Mouse (Mus musculus) thymus, postnatal 36 days (tissue): ENCODE measurements around the gene P2ry14.
A peak's percentile ranks its signal among the peaks of the same experiment; 100 is the strongest.

Experiments used
- DNase-seq, 2 experiments: peaks; one replicate each; pipeline ENCODE4 v3.0.0; 2022; ENCODE audit warnings: mixed read lengths in 2 of 2

Gene P2ry14

DNA sequence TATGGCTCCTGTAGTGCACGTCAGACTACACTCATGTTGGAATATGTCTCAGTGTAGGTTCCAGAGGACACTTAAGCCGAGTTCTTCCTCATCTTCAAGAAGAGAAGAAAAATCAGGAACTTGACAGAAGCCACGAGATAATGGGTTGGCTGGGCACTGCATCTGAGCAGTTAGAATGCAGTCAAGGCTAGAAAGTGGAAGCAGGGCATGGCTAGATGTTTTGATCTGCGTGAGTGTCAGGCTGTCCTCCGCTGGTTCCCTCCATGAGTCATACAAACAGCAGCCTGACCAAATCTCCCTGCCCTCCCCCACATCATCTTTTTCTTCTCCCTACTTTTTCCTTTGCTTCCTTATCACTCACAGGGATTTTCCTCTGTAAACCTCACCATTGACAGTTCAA, at the start of gene P2ry14:
P2ry14 (minus strand) TSS at position 195 of the 400 bp plus-strand sequence.
- no peak for DNase-seq

GRCm38 (mm10) chr3:59197329-59197948, 44.0 kb upstream of the P2ry14 start:
- no peak for DNase-seq

DNA sequence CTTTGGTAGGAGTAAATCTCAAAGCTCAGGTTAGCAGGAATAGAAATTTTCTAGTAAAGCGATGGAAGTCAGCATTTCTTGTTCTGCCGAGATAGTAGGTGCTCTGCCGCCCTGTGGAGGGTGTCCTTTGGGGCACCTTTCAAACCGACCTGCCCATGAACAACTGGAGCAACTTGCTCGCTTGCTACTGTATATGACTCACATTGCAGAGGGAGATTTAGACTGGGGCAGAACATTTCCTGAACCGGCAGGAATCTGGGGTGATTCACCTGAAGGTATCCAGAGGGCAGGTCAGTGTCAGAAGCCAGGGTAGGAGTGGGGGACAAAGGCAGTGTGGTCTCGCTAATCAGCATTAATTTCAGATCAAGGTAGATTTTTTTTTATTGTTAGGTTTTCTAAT, 41.5 kb upstream of the P2ry14 start, which contains the start of gene Gpr87:
Gpr87 (minus strand) TSS at position 167 of the 400 bp plus-strand sequence.
- DNase-seq, result no peak

DNA sequence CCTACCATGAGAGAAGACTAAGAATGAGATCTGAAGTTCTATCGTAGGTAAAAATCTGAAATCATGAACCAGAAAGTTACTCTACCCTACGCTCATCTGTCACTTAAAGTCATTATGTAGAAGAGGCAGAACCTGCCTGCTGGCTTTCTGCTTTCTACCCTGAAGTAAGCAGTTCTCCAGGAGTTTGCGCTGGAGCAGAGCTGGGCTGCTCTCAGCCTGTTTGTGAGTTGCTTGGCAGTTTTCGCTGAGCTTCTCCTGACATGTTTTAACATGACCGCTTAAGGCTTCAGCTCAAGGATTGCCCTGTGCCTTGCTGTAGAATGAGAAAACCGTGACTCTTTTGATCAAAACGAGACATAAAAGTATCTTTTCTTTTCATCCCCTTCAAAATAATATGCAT, 40.7 kb upstream of the P2ry14 start:
- DNase-seq, result no peak

DNA sequence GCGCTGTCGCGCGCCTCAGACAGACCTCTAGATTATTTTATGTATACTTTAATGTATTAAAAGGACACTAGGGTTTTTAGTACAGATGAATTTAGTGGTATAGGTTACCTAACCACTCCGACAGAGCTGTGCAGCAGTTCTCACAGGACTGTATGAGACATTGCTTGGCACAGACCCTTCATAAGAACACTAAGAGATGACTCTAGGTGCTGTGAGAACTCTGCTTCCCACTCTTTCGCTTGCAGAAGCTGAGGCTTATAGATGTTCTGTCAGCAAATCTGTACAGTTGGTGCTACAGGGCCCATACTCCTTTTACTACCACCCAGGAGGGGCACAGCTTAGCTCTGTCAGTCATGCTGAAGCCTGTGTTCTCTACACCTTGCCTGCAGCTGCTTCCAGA, 38.3 kb upstream of the P2ry14 start:
- DNase-seq, result no peak

DNA sequence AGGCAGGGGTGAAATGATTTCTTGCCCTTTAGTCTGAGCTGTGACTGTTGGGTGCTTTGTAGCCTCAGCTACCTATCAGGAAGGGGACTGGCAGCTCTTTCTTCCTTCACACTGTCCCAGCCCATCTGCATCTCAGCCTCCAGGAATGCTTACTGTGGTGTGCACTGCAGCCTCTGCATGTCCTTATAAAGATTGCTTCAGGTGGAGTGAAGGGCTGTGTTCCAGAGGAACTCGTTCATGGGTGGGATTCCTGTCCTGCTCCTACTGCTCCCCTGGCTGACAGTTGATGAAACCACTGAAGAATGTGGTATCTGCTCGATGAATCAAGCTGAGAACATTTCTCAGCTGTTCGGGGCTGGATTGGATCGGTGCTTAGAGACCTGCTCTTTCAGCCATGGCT, 33.9 kb upstream of the P2ry14 start:
- DNase-seq, result no peak

DNA sequence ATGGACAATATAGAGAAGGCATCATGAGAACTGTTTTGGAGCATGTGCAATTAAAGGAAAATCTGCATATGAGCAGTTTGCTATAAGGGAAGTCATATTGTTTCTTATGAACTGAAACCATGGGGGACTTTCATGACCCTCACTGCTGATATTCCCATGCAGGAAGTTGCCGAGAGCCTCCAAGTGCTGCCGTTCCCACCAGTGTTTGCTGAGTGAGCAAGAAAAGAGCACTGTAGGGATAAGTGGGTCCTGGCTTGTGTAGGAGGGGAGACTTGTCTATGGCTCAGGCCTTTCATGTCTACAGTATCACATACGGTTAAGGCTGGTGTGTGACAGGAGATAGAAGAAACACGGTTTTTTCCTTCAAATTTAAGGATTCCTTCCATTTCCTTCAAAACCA, 32.2 kb upstream of the P2ry14 start:
- no peak for DNase-seq

DNA sequence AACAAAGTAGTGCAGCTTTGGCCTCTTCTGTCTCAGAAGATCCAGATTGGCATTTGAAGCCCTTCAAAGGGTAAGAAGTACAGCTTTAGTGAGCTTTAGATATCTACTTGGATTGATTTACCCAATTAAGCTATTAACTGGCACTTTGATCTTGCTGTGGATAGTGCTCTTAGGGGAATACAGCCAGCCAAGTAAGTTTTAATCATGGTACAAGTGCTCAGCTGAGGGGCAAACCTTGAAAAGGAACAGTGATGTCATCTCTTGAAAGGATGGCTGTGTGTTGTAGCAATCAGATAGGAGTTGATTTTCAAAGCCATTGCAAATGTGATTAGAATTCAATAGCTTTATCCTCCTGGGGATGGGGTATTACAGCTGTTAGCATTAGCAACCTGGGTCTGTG, 28.7 kb upstream of the P2ry14 start:
- DNase-seq, result no peak

DNA sequence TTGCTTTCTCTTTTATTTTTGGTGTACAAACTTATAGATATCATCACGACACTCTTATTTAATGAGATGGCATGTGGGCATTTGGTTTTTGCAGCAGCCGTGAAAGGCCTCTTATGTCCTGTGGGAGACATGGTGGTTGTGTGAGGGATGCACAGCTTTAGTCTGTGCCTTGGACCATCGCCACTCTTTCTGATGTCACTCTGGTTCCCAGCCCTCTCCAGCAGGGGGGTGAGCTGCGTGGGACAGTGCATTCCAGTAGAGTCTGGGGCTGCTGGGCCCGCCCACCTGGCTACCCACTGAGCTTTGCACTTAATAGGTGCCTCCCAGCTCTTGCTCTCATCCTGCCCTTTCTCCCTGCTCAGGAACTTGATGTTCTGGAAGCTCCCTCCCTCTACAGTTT, 27.7 kb upstream of the P2ry14 start:
- DNase-seq, result no peak

DNA sequence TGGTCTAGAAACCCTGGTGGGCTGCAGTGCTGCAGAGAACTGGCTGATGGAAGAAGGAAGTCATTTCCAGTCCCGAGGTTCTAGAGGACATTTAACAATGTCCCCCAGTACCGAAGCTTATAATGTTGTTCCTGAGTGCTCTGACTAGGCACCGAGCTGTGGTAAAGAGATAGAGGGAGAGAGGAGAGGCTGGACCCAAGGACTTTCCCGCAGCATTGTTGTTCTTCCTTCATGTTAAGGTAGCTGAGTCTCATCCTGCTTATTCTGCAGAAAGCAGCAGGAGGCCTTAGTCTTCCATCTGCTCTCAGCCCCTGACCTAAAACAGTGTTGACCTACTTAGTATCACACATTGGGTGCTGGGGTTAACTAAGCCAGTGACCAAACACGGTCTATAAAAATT, 23.5 kb upstream of the P2ry14 start:
- no peak for DNase-seq

- DNase-seq, result peak; percentile 60 to 65
These were observed 21.8 kb upstream of the P2ry14 start for GRCm38 (mm10) chr3:59175234-59175633.

GRCm38 (mm10) chr3:59174426-59175154, 21.2 kb upstream of the P2ry14 start:
- peak; percentile 41 to 43 for DNase-seq

- DNase-seq, result no peak
These were observed 16.7 kb upstream of the P2ry14 start for GRCm38 (mm10) chr3:59169921-59170627.

- no peak for DNase-seq
These were observed 15.8 kb upstream of the P2ry14 start for GRCm38 (mm10) chr3:59169215-59169614.

- no peak for DNase-seq
These were observed 15.1 kb upstream of the P2ry14 start for GRCm38 (mm10) chr3:59168476-59168875.

- no peak for DNase-seq
These were observed 14.1 kb upstream of the P2ry14 start for GRCm38 (mm10) chr3:59167417-59168054.

- no peak for DNase-seq
These were observed 7.0 kb upstream of the P2ry14 start for GRCm38 (mm10) chr3:59160465-59160864.

DNA sequence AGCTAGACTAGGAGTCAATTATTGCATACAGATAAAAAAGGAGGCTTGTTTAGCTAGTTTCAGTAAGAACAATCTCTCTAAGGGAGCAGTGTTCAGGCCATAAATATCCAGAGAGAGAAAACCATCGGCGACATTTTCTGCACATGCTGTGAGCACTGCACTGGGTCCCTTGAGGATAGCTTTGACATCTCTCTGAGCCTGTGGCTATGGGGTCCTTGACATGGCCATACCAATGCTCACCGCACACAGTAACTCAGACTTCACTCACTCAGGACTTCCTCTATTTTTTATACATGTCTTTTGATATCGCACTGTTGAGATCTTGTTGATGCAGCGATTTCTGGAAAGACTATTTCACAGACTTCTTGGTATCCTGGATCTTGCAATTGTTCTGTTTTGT, 3.6 kb upstream of the P2ry14 start:
- no peak for DNase-seq

DNA sequence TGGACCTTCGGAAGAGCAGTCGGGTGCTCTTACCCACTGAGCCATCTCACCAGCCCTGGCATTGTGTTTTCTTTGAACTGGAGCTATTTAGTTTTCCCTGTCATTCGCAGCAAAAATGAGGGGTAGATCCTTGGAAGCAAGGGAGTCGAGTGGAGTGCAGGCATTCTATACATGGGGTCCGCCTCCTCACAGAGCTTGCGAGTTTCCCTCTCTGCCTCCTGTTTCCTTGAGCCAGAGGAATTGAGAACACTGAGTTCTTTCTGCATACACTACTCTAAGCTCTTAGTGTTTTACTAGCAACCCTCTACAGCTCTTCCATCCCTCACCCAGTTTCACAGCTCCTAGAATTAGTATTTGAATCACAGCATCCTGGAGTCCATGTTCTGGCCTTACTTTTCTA, 2.0 kb upstream of the P2ry14 start:
- DNase-seq, result no peak

GRCm38 (mm10) chr3:59154888-59155287, 1.5 kb upstream of the P2ry14 start:
- no peak for DNase-seq

DNA sequence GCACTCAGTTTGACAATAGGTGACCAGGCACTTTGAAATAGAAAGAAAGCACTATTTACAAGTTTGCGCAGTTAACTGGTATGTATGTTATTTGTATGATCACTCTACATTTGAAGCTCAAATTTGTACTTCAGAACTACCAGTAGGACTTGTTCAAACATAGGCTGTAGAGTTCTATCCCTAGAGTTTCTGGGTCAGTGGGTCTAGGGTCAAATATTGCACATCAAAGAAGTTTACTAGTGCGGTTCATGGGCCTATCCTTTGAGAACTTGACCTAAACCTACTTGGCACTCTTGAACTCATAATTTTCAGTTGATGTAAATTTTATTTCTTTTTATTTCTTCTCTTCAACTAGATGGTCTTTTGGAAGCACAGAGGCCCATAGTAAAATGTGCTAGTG, 2.8 kb downstream of the P2ry14 start:
- DNase-seq, result no peak

- DNase-seq, result no peak
These were observed 3.8 kb downstream of the P2ry14 start for GRCm38 (mm10) chr3:59149646-59150045.

- DNase-seq, result no peak
These were observed 8.2 kb downstream of the P2ry14 start for GRCm38 (mm10) chr3:59145194-59145593.
